Comparison of ENCODE assay signal across 8 mouse cellular contexts in genomic region chr4:43059697-43060096, GRCm38 (mm10). TPM values are rescaled to one million over a fixed set of nuclear protein-coding genes. Genes with fewer than 3 reads are reported as not detected.
A peak's percentile ranks its signal among the peaks of the same experiment; 100 is the strongest.
DNase-seq lines count a peak whose midpoint lies in the region; ATAC-seq and TF ChIP-seq lines count a peak whose summit lies in the region.

No protein-coding gene starts in this region.

- ATAC-seq in kidney, postnatal 0 days (replicated peaks; ENCODE audit: low FRiP score, low read depth): no peak
- ATAC-seq in embryonic facial prominence, embryonic 15.5 days (ENCODE audit: insufficient number of reproducible peaks, low FRiP score, low TSS enrichment, low read depth): no peak
- ATAC-seq in intestine, embryonic 16.5 days: no peak
- ATAC-seq in neural tube, embryonic 13.5 days (ENCODE audit: low read depth): no peak

- H3K4me2 ChIP-seq in kidney, postnatal 0 days (ENCODE audit: low read length): peak overlapping the region; percentile 90
- H3K4me2 ChIP-seq in embryonic facial prominence, embryonic 15.5 days (replicated peaks): peak overlapping the region; percentile 99
- H3K4me2 ChIP-seq in intestine, embryonic 16.5 days (ENCODE audit: low read depth, low read length): peak overlapping the region; percentile 81
- peak overlapping the region; percentile 69 for H3K4me2 ChIP-seq in neural tube, embryonic 13.5 days

- no peaks in the 10 kb centered on the region for H3K9me3 ChIP-seq in kidney, postnatal 0 days (replicated peaks; ENCODE audit: low read length)
- H3K9me3 ChIP-seq in embryonic facial prominence, embryonic 15.5 days (replicated peaks): no peaks in the 10 kb centered on the region
- no peaks in the 10 kb centered on the region for H3K9me3 ChIP-seq in intestine, embryonic 16.5 days (ENCODE audit: control insufficient read depth, low read length)
- no peaks in the 10 kb centered on the region for H3K9me3 ChIP-seq in neural tube, embryonic 13.5 days

- 20% methylated on average over 3 of the region's 3 CpGs for WGBS in kidney, postnatal 0 days
- 30% methylated on average over 3 of the region's 3 CpGs for WGBS in embryonic facial prominence, embryonic 15.5 days
- WGBS in intestine, embryonic 16.5 days: 46% methylated on average over 3 of the region's 3 CpGs
- 43% methylated on average over 3 of the region's 3 CpGs for WGBS in neural tube, embryonic 13.5 days

- H3K9ac ChIP-seq in kidney, postnatal 0 days (ENCODE audit: low read depth, low read length): peak overlapping the region; percentile 80; the same call in 1 of the 2 replicates
- H3K9ac ChIP-seq in embryonic facial prominence, embryonic 15.5 days: no peak overlapping the region; the same call in 1 of the 2 replicates
- H3K9ac ChIP-seq in intestine, embryonic 16.5 days (ENCODE audit: low read depth, low read length): 0 out of 2 replicates have a peak overlapping the region, but pooled peaks have one; percentile 76
- peak overlapping the region; percentile 80 for H3K9ac ChIP-seq in neural tube, embryonic 13.5 days

- DNase-seq in kidney, postnatal 0 days (ENCODE audit: low spot score): no peak
- DNase-seq in kidney, postnatal 25 days: no peak
- DNase-seq in testis, postnatal 14 days (ENCODE audit: low spot score): no peak
- DNase-seq in retina, embryonic 14.5 days (ENCODE audit: low spot score): no peak
- no peak for DNase-seq in urinary bladder, adult 18-20 months (ENCODE audit: low spot score in 2 of 2)

- H3K4me3 ChIP-seq in kidney, postnatal 0 days (replicated peaks; ENCODE audit: low read depth, low read length): peak overlapping the region; percentile 82
- H3K4me3 ChIP-seq in embryonic facial prominence, embryonic 15.5 days (replicated peaks): peak overlapping the region; percentile 67
- peak overlapping the region; percentile 72 for H3K4me3 ChIP-seq in intestine, embryonic 16.5 days (ENCODE audit: low read length)
- peak overlapping the region; percentile 63 for H3K4me3 ChIP-seq in neural tube, embryonic 13.5 days

- H3K27ac ChIP-seq in kidney, postnatal 0 days: peak overlapping the region; percentile 85; the same call in 1 of the 2 replicates
- H3K27ac ChIP-seq in embryonic facial prominence, embryonic 15.5 days (replicated peaks): no peak overlapping the region
- H3K27ac ChIP-seq in intestine, embryonic 16.5 days (ENCODE audit: low read length): no peak overlapping the region
- no peak overlapping the region; the same call in 1 of the 2 replicates for H3K27ac ChIP-seq in neural tube, embryonic 13.5 days (replicated peaks)

- TF ChIP-seq CTCF in kidney, postnatal 0 days (IDR thresholded peaks at IDR 0.05; ENCODE audit: low read depth): no peak

- peaks cover 4% of the 10 kb centered on the region; the same call in 1 of the 2 replicates for H3K4me1 ChIP-seq in kidney, postnatal 0 days (replicated peaks; ENCODE audit: insufficient read depth, low read length)
- H3K4me1 ChIP-seq in embryonic facial prominence, embryonic 15.5 days: peaks cover 5% of the 10 kb centered on the region; the same call in 1 of the 2 replicates
- H3K4me1 ChIP-seq in intestine, embryonic 16.5 days (ENCODE audit: control insufficient read depth, insufficient read depth, low read length): peaks cover 3% of the 10 kb centered on the region; the same call in 1 of the 2 replicates
- H3K4me1 ChIP-seq in neural tube, embryonic 13.5 days (replicated peaks): peaks cover 11% of the 10 kb centered on the region; the same call in 1 of the 2 replicates

- H3K36me3 ChIP-seq in kidney, postnatal 0 days (ENCODE audit: insufficient read depth, low read length): no peaks in the 10 kb centered on the region
- H3K36me3 ChIP-seq in embryonic facial prominence, embryonic 15.5 days: no peaks in the 10 kb centered on the region
- H3K36me3 ChIP-seq in intestine, embryonic 16.5 days (ENCODE audit: control insufficient read depth, insufficient read depth, low read length): no peaks in the 10 kb centered on the region
- H3K36me3 ChIP-seq in neural tube, embryonic 13.5 days: no peaks in the 10 kb centered on the region

- no peaks in the 10 kb centered on the region for H3K27me3 ChIP-seq in kidney, postnatal 0 days (ENCODE audit: insufficient read depth, low read length)
- peaks cover 10% of the 10 kb centered on the region for H3K27me3 ChIP-seq in embryonic facial prominence, embryonic 15.5 days
- H3K27me3 ChIP-seq in intestine, embryonic 16.5 days (replicated peaks; ENCODE audit: control insufficient read depth, insufficient read depth, low read length): peaks cover 5% of the 10 kb centered on the region; the same call in 1 of the 2 replicates
- no peaks in the 10 kb centered on the region for H3K27me3 ChIP-seq in neural tube, embryonic 13.5 days

RNA-seq across cellular contexts. Expression of gene Unc13b, which starts 0.9 kb away (rescaled TPM):
- polyA plus RNA-seq in kidney, postnatal 0 days (2015; fragmentation: Nextera tagmentation; extraction: Ambion mirVana): 3.3 and 3.8 TPM in 2 replicates
- polyA plus RNA-seq in embryonic facial prominence, embryonic 15.5 days (2015; fragmentation: Nextera tagmentation; extraction: Ambion mirVana): 4.9 and 6.3 TPM in 2 replicates
- polyA plus RNA-seq in intestine, embryonic 16.5 days (2015; fragmentation: Nextera tagmentation; extraction: Ambion mirVana): 3.9 TPM in 2 replicates
- 15.1 and 16.5 TPM in 2 replicates for polyA plus RNA-seq in neural tube, embryonic 13.5 days (2015; fragmentation: Nextera tagmentation; extraction: Ambion mirVana)

RNA-seq across cellular contexts. Expression of gene Fam214b, which starts 13.7 kb away (rescaled TPM):
- 8.1 and 8.9 TPM in 2 replicates for polyA plus RNA-seq in kidney, postnatal 0 days (2015; fragmentation: Nextera tagmentation; extraction: Ambion mirVana)
- polyA plus RNA-seq in embryonic facial prominence, embryonic 15.5 days (2015; fragmentation: Nextera tagmentation; extraction: Ambion mirVana): 16.9 and 17.2 TPM in 2 replicates
- polyA plus RNA-seq in intestine, embryonic 16.5 days (2015; fragmentation: Nextera tagmentation; extraction: Ambion mirVana): 6.7 and 8.6 TPM in 2 replicates
- 28.4 and 29.9 TPM in 2 replicates for polyA plus RNA-seq in neural tube, embryonic 13.5 days (2015; fragmentation: Nextera tagmentation; extraction: Ambion mirVana)

RNA-seq across cellular contexts. Expression of gene Stoml2, which starts 28.2 kb away (rescaled TPM):
- polyA plus RNA-seq in kidney, postnatal 0 days (2015; fragmentation: Nextera tagmentation; extraction: Ambion mirVana): 253 and 273 TPM in 2 replicates
- polyA plus RNA-seq in embryonic facial prominence, embryonic 15.5 days (2015; fragmentation: Nextera tagmentation; extraction: Ambion mirVana): 294 and 307 TPM in 2 replicates
- 306 and 324 TPM in 2 replicates for polyA plus RNA-seq in intestine, embryonic 16.5 days (2015; fragmentation: Nextera tagmentation; extraction: Ambion mirVana)
- polyA plus RNA-seq in neural tube, embryonic 13.5 days (2015; fragmentation: Nextera tagmentation; extraction: Ambion mirVana): 224 and 235 TPM in 2 replicates

RNA-seq across cellular contexts. Expression of gene Pigo, which starts 34.1 kb away (rescaled TPM):
- 19.2 and 21.3 TPM in 2 replicates for polyA plus RNA-seq in kidney, postnatal 0 days (2015; fragmentation: Nextera tagmentation; extraction: Ambion mirVana)
- polyA plus RNA-seq in embryonic facial prominence, embryonic 15.5 days (2015; fragmentation: Nextera tagmentation; extraction: Ambion mirVana): 23.4 and 23.9 TPM in 2 replicates
- 29.6 and 30.3 TPM in 2 replicates for polyA plus RNA-seq in intestine, embryonic 16.5 days (2015; fragmentation: Nextera tagmentation; extraction: Ambion mirVana)
- 22.4 and 23.3 TPM in 2 replicates for polyA plus RNA-seq in neural tube, embryonic 13.5 days (2015; fragmentation: Nextera tagmentation; extraction: Ambion mirVana)

RNA-seq across cellular contexts. Expression of gene Fancg, which starts 49.4 kb away (rescaled TPM):
- 7.2 and 9.2 TPM in 2 replicates for polyA plus RNA-seq in kidney, postnatal 0 days (2015; fragmentation: Nextera tagmentation; extraction: Ambion mirVana)
- 19.8 and 22.3 TPM in 2 replicates for polyA plus RNA-seq in embryonic facial prominence, embryonic 15.5 days (2015; fragmentation: Nextera tagmentation; extraction: Ambion mirVana)
- 16.1 and 16.2 TPM in 2 replicates for polyA plus RNA-seq in intestine, embryonic 16.5 days (2015; fragmentation: Nextera tagmentation; extraction: Ambion mirVana)
- polyA plus RNA-seq in neural tube, embryonic 13.5 days (2015; fragmentation: Nextera tagmentation; extraction: Ambion mirVana): 19.9 and 20.4 TPM in 2 replicates
